Comparison of ENCODE assay signal across 1 mouse cellular context in genomic region chr6:48610657-48611056, GRCm38 (mm10).
TF ChIP-seq lines count a peak whose summit lies in the region.

No protein-coding gene starts in this region.

TF ChIP-seq in CH12.LX, 34 proteins besides CTCF, POLR2A, EP300 and RAD21:
- TF ChIP-seq SMC3 (IDR thresholded peaks at IDR 0.05; ENCODE audit: low read depth, low read length) (no peak), RCOR1 (conservative IDR thresholded peaks at IDR 0.05; ENCODE audit: low read depth, low read length) (no peak), ZC3H11A (IDR thresholded peaks at IDR 0.05; ENCODE audit: low read depth, low read length) (no peak), SIN3A (IDR thresholded peaks at IDR 0.05; ENCODE audit: low read length) (no peak), POLR2AphosphoS2 (IDR thresholded peaks at IDR 0.05; ENCODE audit: low read depth, low read length) (no peak), IRF4 (IDR thresholded peaks at IDR 0.05; ENCODE audit: low read depth, low read length) (no peak), JUND (conservative IDR thresholded peaks at IDR 0.05; ENCODE audit: low read depth, low read length) (no peak), PAX5 (IDR thresholded peaks at IDR 0.05; ENCODE audit: low read length) (no peak), CHD2 (IDR thresholded peaks at IDR 0.05; ENCODE audit: low read length) (no peak), ZMIZ1 (IDR thresholded peaks at IDR 0.05; ENCODE audit: low read depth, low read length) (no peak), MXI1 (IDR thresholded peaks at IDR 0.05; ENCODE audit: low read depth, low read length) (no peak), UBTF (IDR thresholded peaks at IDR 0.05; ENCODE audit: low read depth, low read length) (no peak), MAX (IDR thresholded peaks at IDR 0.05; ENCODE audit: low read length) (no peak), USF2 (conservative IDR thresholded peaks at IDR 0.05; ENCODE audit: low read depth, low read length) (no peak), ZNF384 (IDR thresholded peaks at IDR 0.05; ENCODE audit: low read depth, low read length) (no peak)
